Mouse (Mus musculus): ENCODE measurements around the gene Jph2. TPM values are rescaled to one million over a fixed set of nuclear protein-coding genes. Genes with fewer than 3 reads are reported as not detected.

Jph2 gene
- polyA plus RNA-seq, 1 experiment from 2014 or later: 0.25 TPM

- no peak for ATAC-seq (replicated peaks; ENCODE audit: low FRiP score)
- Histone ChIP-seq H3K27ac (ENCODE audit: low read depth, low read length) (no peak overlapping the region), H3K27me3 (ENCODE audit: control insufficient read depth, insufficient read depth, low read length) (no peaks in the 10 kb centered on the region), H3K9ac (ENCODE audit: low read length) (no peak overlapping the region), H3K4me1 (replicated peaks; ENCODE audit: control insufficient read depth, insufficient read depth, low read length) (peaks cover 7% of the 10 kb centered on the region; the same call in 1 of the 2 replicates), H3K9me3 (ENCODE audit: control insufficient read depth, low read length) (no peaks in the 10 kb centered on the region), H3K4me2 (ENCODE audit: low read depth, low read length, severe bottlenecking) (no peak overlapping the region), H3K4me3 (ENCODE audit: low read depth, low read length) (no peak overlapping the region), H3K36me3 (ENCODE audit: control insufficient read depth, insufficient read depth, low read length) (no peaks in the 10 kb centered on the region)
- 8% methylated on average over 8 of the region's 8 CpGs for WGBS
- peak; percentile 82 for DNase-seq (ENCODE audit: low spot score)
Observed at GRCm38 (mm10) chr2:163401221-163401620, 3.4 kb upstream of the Jph2 start.

- no peak overlapping the region for H3K9ac ChIP-seq (ENCODE audit: low read length)
- 78% methylated on average over 8 of the region's 8 CpGs for WGBS
- no peaks in the 10 kb centered on the region for H3K36me3 ChIP-seq (ENCODE audit: control insufficient read depth, insufficient read depth, low read length)
- H3K4me2 ChIP-seq (ENCODE audit: low read depth, low read length, severe bottlenecking): no peak overlapping the region
- no peaks in the 10 kb centered on the region for H3K27me3 ChIP-seq (ENCODE audit: control insufficient read depth, insufficient read depth, low read length)
- no peaks in the 10 kb centered on the region for H3K9me3 ChIP-seq (ENCODE audit: control insufficient read depth, low read length)
- no peak overlapping the region for H3K4me3 ChIP-seq (ENCODE audit: low read depth, low read length)
- no peak for DNase-seq (ENCODE audit: low spot score)
- peaks cover 7% of the 10 kb centered on the region; the same call in 1 of the 2 replicates for H3K4me1 ChIP-seq (replicated peaks; ENCODE audit: control insufficient read depth, insufficient read depth, low read length)
- no peak overlapping the region for H3K27ac ChIP-seq (ENCODE audit: low read depth, low read length)
- no peak for ATAC-seq (replicated peaks; ENCODE audit: low FRiP score)
Observed at GRCm38 (mm10) chr2:163399222-163399621, 1.4 kb upstream of the Jph2 start.

- no peak for ATAC-seq (replicated peaks; ENCODE audit: low FRiP score)
- H3K27ac ChIP-seq (ENCODE audit: low read depth, low read length): no peak overlapping the region
Observed at GRCm38 (mm10) chr2:163398770-163399169, 977 bp upstream of the Jph2 start.

GRCm38 (mm10) chr2:163397071-163397470 is 722 bp downstream of the Jph2 start:
- Histone ChIP-seq H3K4me1 (replicated peaks; ENCODE audit: control insufficient read depth, insufficient read depth, low read length) (peaks cover 7% of the 10 kb centered on the region; the same call in 1 of the 2 replicates), H3K4me2 (ENCODE audit: low read depth, low read length, severe bottlenecking) (no peak overlapping the region), H3K36me3 (ENCODE audit: control insufficient read depth, insufficient read depth, low read length) (no peaks in the 10 kb centered on the region), H3K27me3 (ENCODE audit: control insufficient read depth, insufficient read depth, low read length) (no peaks in the 10 kb centered on the region), H3K27ac (ENCODE audit: low read depth, low read length) (no peak overlapping the region), H3K9ac (ENCODE audit: low read length) (no peak overlapping the region), H3K9me3 (ENCODE audit: control insufficient read depth, low read length) (no peaks in the 10 kb centered on the region), H3K4me3 (ENCODE audit: low read depth, low read length) (no peak overlapping the region)
- WGBS: 92% methylated on average over 19 of the region's 19 CpGs
- ATAC-seq (replicated peaks; ENCODE audit: low FRiP score) (no peak), DNase-seq (ENCODE audit: low spot score) (no peak)

More at GRCm38 (mm10) chr2:163398770-163399169, 977 bp upstream of the Jph2 start:
- no peaks in the 10 kb centered on the region for H3K9me3 ChIP-seq (ENCODE audit: control insufficient read depth, low read length)
- H3K9ac ChIP-seq (ENCODE audit: low read length): no peak overlapping the region
- H3K4me2 ChIP-seq (ENCODE audit: low read depth, low read length, severe bottlenecking): no peak overlapping the region
- H3K36me3 ChIP-seq (ENCODE audit: control insufficient read depth, insufficient read depth, low read length): no peaks in the 10 kb centered on the region
- no peaks in the 10 kb centered on the region for H3K27me3 ChIP-seq (ENCODE audit: control insufficient read depth, insufficient read depth, low read length)
- H3K4me1 ChIP-seq (replicated peaks; ENCODE audit: control insufficient read depth, insufficient read depth, low read length): peaks cover 7% of the 10 kb centered on the region; the same call in 1 of the 2 replicates
- DNase-seq (ENCODE audit: low spot score): peak; percentile 22
- 85% methylated on average over 4 of the region's 4 CpGs for WGBS
- H3K4me3 ChIP-seq (ENCODE audit: low read depth, low read length): no peak overlapping the region

- Histone ChIP-seq H3K27me3 (ENCODE audit: control insufficient read depth, insufficient read depth, low read length) (no peaks in the 10 kb centered on the region), H3K36me3 (ENCODE audit: control insufficient read depth, insufficient read depth, low read length) (no peaks in the 10 kb centered on the region), H3K9ac (ENCODE audit: low read length) (no peak overlapping the region), H3K27ac (ENCODE audit: low read depth, low read length) (no peak overlapping the region), H3K4me1 (replicated peaks; ENCODE audit: control insufficient read depth, insufficient read depth, low read length) (peaks cover 7% of the 10 kb centered on the region; the same call in 1 of the 2 replicates), H3K4me2 (ENCODE audit: low read depth, low read length, severe bottlenecking) (no peak overlapping the region), H3K4me3 (ENCODE audit: low read depth, low read length) (no peak overlapping the region), H3K9me3 (ENCODE audit: control insufficient read depth, low read length) (no peaks in the 10 kb centered on the region)
- ATAC-seq (replicated peaks; ENCODE audit: low FRiP score) (no peak), DNase-seq (ENCODE audit: low spot score) (no peak)
- WGBS: 77% methylated on average over 6 of the region's 6 CpGs
Observed at GRCm38 (mm10) chr2:163394977-163395376, 2.8 kb downstream of the Jph2 start.

- no peak for DNase-seq (ENCODE audit: low spot score)
- H3K4me2 ChIP-seq (ENCODE audit: low read depth, low read length, severe bottlenecking): no peak overlapping the region
- no peak for ATAC-seq (replicated peaks; ENCODE audit: low FRiP score)
- no peaks in the 10 kb centered on the region for H3K9me3 ChIP-seq (ENCODE audit: control insufficient read depth, low read length)
- WGBS: 81% methylated on average over 6 of the region's 6 CpGs
- no peak overlapping the region for H3K4me3 ChIP-seq (ENCODE audit: low read depth, low read length)
- peaks cover 7% of the 10 kb centered on the region; the same call in 1 of the 2 replicates for H3K4me1 ChIP-seq (replicated peaks; ENCODE audit: control insufficient read depth, insufficient read depth, low read length)
- H3K27ac ChIP-seq (ENCODE audit: low read depth, low read length): no peak overlapping the region
- H3K36me3 ChIP-seq (ENCODE audit: control insufficient read depth, insufficient read depth, low read length): no peaks in the 10 kb centered on the region
- no peak overlapping the region for H3K9ac ChIP-seq (ENCODE audit: low read length)
- no peaks in the 10 kb centered on the region for H3K27me3 ChIP-seq (ENCODE audit: control insufficient read depth, insufficient read depth, low read length)
Observed at GRCm38 (mm10) chr2:163393976-163394375, 3.8 kb downstream of the Jph2 start.

- Histone ChIP-seq H3K4me3 (ENCODE audit: low read depth, low read length) (no peak overlapping the region), H3K36me3 (ENCODE audit: control insufficient read depth, insufficient read depth, low read length) (no peaks in the 10 kb centered on the region), H3K4me2 (ENCODE audit: low read depth, low read length, severe bottlenecking) (no peak overlapping the region), H3K27ac (ENCODE audit: low read depth, low read length) (no peak overlapping the region), H3K9ac (ENCODE audit: low read length) (no peak overlapping the region), H3K4me1 (replicated peaks; ENCODE audit: control insufficient read depth, insufficient read depth, low read length) (peaks cover 6% of the 10 kb centered on the region; the same call in 1 of the 2 replicates), H3K27me3 (ENCODE audit: control insufficient read depth, insufficient read depth, low read length) (no peaks in the 10 kb centered on the region), H3K9me3 (ENCODE audit: control insufficient read depth, low read length) (no peaks in the 10 kb centered on the region)
- ATAC-seq (replicated peaks; ENCODE audit: low FRiP score) (no peak), DNase-seq (ENCODE audit: low spot score) (no peak)
- WGBS: 92% methylated on average over 10 of the region's 10 CpGs
Observed at GRCm38 (mm10) chr2:163393241-163393640, 4.6 kb downstream of the Jph2 start.

GRCm38 (mm10) chr2:163392436-163392835 is 5.4 kb downstream of the Jph2 start:
- no peaks in the 10 kb centered on the region for H3K36me3 ChIP-seq (ENCODE audit: control insufficient read depth, insufficient read depth, low read length)
- WGBS: 76% methylated on average over 6 of the region's 6 CpGs
- ATAC-seq (replicated peaks; ENCODE audit: low FRiP score) (no peak), DNase-seq (ENCODE audit: low spot score) (no peak)
- no peak overlapping the region for H3K27ac ChIP-seq (ENCODE audit: low read depth, low read length)
- no peak overlapping the region for H3K4me2 ChIP-seq (ENCODE audit: low read depth, low read length, severe bottlenecking)
- no peaks in the 10 kb centered on the region for H3K9me3 ChIP-seq (ENCODE audit: control insufficient read depth, low read length)
- H3K4me1 ChIP-seq (replicated peaks; ENCODE audit: control insufficient read depth, insufficient read depth, low read length): peaks cover under 1% of the 10 kb centered on the region; the same call in 1 of the 2 replicates
- no peak overlapping the region for H3K4me3 ChIP-seq (ENCODE audit: low read depth, low read length)
- no peak overlapping the region for H3K9ac ChIP-seq (ENCODE audit: low read length)
- no peaks in the 10 kb centered on the region for H3K27me3 ChIP-seq (ENCODE audit: control insufficient read depth, insufficient read depth, low read length)

- Histone ChIP-seq H3K4me2 (ENCODE audit: low read depth, low read length, severe bottlenecking) (no peak overlapping the region), H3K4me1 (replicated peaks; ENCODE audit: control insufficient read depth, insufficient read depth, low read length) (no peaks in the 10 kb centered on the region), H3K27me3 (ENCODE audit: control insufficient read depth, insufficient read depth, low read length) (no peaks in the 10 kb centered on the region), H3K36me3 (ENCODE audit: control insufficient read depth, insufficient read depth, low read length) (no peaks in the 10 kb centered on the region), H3K9me3 (ENCODE audit: control insufficient read depth, low read length) (no peaks in the 10 kb centered on the region), H3K27ac (ENCODE audit: low read depth, low read length) (no peak overlapping the region), H3K4me3 (ENCODE audit: low read depth, low read length) (no peak overlapping the region), H3K9ac (ENCODE audit: low read length) (no peak overlapping the region)
- DNase-seq (ENCODE audit: low spot score) (no peak), ATAC-seq (replicated peaks; ENCODE audit: low FRiP score) (no peak)
- 82% methylated on average over 15 of the region's 15 CpGs for WGBS
Observed at GRCm38 (mm10) chr2:163386423-163387190, 11.2 kb downstream of the Jph2 start.
